Mouse (Mus musculus): ENCODE measurements around the gene Zdhhc6. TPM values are rescaled to one million over a fixed set of nuclear protein-coding genes. Genes with fewer than 3 reads are reported as not detected.

Zdhhc6 gene
- polyA plus RNA-seq, 1 experiment from 2014 or later = 106 TPM

DNA sequence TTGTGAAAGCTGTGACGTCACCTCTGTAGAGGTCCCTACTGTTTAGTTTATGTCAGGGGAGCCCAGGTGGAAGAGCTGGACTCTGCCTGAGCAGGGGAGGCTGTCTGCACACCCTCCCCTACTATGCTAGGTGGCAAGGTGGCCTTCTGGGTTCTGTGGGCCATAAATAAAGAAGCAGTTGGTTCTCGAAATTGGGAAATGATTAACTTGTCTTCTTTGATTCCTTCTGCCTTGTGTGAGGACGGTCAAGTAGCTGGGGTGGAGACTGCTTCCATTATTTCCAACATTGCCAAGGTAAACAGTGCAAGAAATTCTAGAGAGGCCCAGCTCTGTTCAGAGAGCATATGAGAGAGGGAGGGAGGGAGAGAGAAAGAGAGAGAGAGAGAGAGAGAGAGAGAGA lies 47.7 kb downstream of the Zdhhc6 start:
- H3K4me1 ChIP-seq (replicated peaks) = peaks cover 17% of the 10 kb centered on the region
- DNase-seq (ENCODE audit: low spot score) = no peak
- no peaks in the 10 kb centered on the region for H3K27me3 ChIP-seq (ENCODE audit: insufficient read depth, poor library complexity, severe bottlenecking)
- WGBS = 74% methylated on average over 3 of the region's 3 CpGs
- H3K36me3 ChIP-seq = no peaks in the 10 kb centered on the region
- H3K4me3 ChIP-seq = no peak overlapping the region
- H3K27ac ChIP-seq = no peak overlapping the region
- no peaks in the 10 kb centered on the region for H3K9me3 ChIP-seq

DNA sequence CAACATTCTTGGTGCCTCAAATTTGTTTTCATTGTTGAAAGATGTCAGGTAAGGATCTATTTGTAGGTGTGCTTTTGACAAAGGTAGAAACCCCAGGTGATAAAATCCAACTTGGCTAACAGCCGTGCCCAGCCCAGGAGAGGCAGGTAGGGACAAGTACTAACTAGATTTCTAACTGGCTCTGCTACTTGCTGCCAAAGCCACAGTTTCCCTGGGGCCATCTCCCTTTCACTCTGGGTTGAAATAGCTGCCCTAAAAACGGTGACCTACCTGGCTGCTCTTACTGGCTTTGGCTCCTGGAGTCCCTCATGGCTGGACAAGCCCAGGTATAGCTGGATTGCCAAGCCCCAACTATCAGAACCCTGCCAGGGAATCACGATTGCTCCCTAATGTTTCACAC lies 49.0 kb downstream of the Zdhhc6 start:
- Histone ChIP-seq H3K4me1 (replicated peaks) (peaks cover 17% of the 10 kb centered on the region), H3K9me3 (no peaks in the 10 kb centered on the region), H3K36me3 (no peaks in the 10 kb centered on the region), H3K27ac (no peak overlapping the region), H3K4me3 (no peak overlapping the region), H3K27me3 (ENCODE audit: insufficient read depth, poor library complexity, severe bottlenecking) (no peaks in the 10 kb centered on the region)
- 82% methylated on average over 3 of the region's 3 CpGs for WGBS
- no peak for DNase-seq (ENCODE audit: low spot score)

DNA sequence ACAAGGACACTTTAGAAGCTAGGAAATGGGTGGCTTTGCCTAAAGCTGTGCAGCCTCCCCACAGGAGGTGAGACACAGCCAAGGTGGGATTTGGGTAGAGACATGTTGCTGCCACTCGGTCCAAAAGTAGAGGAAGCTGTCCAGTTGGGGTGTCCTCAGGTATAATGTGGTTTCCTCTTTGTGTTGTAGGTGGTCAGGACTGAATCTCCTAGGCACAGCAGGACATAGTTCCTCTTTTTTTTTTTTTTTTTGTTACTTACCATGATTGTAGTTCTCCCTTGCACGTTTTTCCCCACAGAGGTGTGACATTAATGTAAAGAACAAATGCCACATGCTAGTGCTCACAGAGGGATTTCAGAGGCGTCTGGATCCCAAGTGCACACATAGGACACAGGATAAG lies 50.6 kb downstream of the Zdhhc6 start:
- Histone ChIP-seq H3K27ac (no peak overlapping the region), H3K36me3 (no peaks in the 10 kb centered on the region), H3K4me3 (no peak overlapping the region), H3K9me3 (no peaks in the 10 kb centered on the region), H3K4me1 (replicated peaks) (peaks cover 10% of the 10 kb centered on the region), H3K27me3 (ENCODE audit: insufficient read depth, poor library complexity, severe bottlenecking) (no peaks in the 10 kb centered on the region)
- WGBS = 80% methylated on average over 3 of the region's 3 CpGs
- no peak for DNase-seq (ENCODE audit: low spot score)

DNA sequence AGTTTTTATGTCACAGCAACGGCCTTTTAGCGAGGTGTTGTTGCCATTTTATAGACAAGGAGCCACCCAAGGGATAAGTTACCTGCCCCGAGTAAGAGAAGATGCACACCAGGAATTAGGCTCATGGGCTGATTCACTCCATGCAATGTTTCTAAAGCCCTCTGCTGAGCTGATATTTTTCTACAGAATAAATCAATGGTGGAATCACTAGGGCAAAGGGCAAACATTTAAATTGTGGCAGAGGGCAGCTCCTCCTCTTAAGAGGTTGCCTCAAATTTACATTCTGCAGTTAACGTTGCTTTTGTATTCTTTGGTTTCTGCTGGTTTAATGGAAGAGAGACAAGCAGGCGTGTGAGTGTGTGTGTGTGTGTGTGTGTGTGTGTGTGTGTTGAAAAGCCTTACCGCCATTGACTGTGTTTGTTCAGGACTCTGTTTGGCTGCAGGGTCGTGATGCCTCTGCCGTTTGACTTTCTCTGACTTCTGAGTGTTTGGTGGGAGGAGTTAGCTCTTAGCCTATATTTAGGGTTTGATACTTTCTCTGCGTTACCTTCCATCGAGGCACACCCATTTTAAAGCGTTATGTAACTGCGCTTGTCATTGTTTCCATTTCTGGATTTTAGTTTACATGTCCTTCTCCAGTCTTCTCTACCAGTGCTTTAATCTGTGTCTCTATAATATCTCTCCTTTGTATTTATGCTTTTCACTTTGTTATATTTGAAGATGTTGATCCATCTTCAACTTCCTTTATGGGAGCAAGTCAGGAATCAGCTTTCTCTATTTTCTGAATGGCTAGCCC lies 55.2 kb downstream of the Zdhhc6 start:
- no peaks in the 10 kb centered on the region for H3K27me3 ChIP-seq (ENCODE audit: insufficient read depth, poor library complexity, severe bottlenecking)
- no peak overlapping the region for H3K4me3 ChIP-seq
- WGBS = 78% methylated on average over 12 of the region's 12 CpGs
- no peak for DNase-seq (ENCODE audit: low spot score)
- no peaks in the 10 kb centered on the region for H3K9me3 ChIP-seq
- H3K27ac ChIP-seq = no peak overlapping the region
- 0 out of 2 replicates have a peak, but pooled peaks cover 5% of the 10 kb centered on the region for H3K4me1 ChIP-seq (replicated peaks)
- no peaks in the 10 kb centered on the region for H3K36me3 ChIP-seq

DNA sequence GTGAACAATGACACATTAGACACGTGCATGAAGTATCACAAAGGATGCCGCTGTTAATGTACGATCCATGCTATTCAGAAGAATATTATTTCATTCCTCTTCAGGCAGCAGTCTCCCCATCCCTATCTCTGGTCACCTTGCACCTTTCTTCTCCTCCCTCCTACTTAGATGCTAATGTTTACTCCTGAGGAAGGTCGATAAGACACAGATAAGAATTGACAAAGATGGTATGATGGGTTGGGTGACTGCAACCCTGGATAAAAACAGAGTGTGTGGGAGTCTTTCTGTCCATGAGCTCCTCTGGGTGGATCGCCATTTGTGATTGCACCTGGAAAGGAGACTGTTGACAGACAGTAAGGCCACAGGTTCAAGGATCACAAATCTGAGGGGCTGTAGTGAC lies 57.3 kb downstream of the Zdhhc6 start:
- peaks cover 23% of the 10 kb centered on the region for H3K4me1 ChIP-seq (replicated peaks)
- H3K9me3 ChIP-seq = no peaks in the 10 kb centered on the region
- 86% methylated on average over 5 of the region's 5 CpGs for WGBS
- H3K36me3 ChIP-seq = no peaks in the 10 kb centered on the region
- H3K27ac ChIP-seq = no peak overlapping the region
- no peak overlapping the region for H3K4me3 ChIP-seq
- DNase-seq (ENCODE audit: low spot score) = no peak
- no peaks in the 10 kb centered on the region for H3K27me3 ChIP-seq (ENCODE audit: insufficient read depth, poor library complexity, severe bottlenecking)

DNA sequence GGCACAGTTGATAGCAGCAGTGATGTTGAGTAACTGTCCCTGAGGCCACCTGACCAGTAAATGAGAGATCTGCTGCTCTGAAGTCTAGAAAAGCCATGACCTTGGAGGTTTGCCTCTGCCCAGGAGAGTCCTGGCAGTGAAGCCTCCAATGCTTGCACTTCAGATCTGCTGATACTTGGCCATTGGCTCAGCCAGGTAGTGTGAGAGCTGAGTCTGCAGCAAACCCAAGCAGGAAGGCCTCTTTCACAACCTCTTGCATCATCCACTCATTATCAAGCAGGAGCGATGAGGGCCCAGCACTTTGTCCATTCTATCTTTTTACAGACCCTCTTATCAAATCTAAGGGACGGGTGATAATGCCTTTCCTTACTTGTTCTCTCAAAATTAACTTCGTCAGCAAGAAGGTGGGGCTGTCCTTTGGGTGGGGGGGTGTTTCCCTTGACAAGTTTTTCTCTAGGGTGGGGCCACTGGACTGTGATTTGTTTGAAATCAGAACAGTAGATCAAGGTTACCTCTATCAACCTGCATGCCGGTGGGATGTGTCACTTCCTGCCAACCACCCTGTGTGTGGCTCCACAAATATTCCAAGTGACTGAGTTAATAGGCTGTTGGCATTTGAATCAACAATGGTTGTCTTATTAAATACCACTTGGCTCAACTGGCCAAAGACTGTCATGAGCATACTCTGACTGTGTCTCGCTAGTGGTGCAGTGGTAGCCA lies 58.0 kb downstream of the Zdhhc6 start:
- whole genome bisulfite sequencing = 89% methylated on average over 5 of the region's 5 CpGs

DNA sequence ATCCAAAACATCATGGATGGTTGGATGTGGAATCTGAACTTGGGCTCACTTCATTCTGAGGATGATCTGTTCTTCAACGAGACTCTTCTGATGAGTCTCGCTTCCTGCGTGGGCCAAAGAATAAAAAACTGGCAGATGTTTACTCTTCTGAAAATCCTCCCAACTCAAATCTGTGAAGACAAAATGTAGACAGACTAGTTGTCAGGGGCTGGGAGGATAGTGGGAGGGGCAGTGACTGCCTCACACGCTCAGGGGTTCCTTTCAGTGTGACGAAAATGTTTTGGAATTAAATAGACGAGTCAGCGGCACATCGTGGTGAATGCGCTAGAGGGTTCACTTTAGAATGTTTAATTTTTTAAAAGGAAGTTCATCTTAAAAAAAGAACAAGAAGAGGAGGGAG lies 59.7 kb downstream of the Zdhhc6 start:
- 81% methylated on average over 9 of the region's 9 CpGs for WGBS
- Histone ChIP-seq H3K27me3 (ENCODE audit: insufficient read depth, poor library complexity, severe bottlenecking) (no peaks in the 10 kb centered on the region), H3K9me3 (no peaks in the 10 kb centered on the region), H3K27ac (no peak overlapping the region), H3K36me3 (no peaks in the 10 kb centered on the region), H3K4me3 (no peak overlapping the region), H3K4me1 (replicated peaks) (peaks cover 30% of the 10 kb centered on the region)
- no peak for DNase-seq (ENCODE audit: low spot score)

More for the DNA sequence above, 58.0 kb downstream of the Zdhhc6 start:
- no peak for DNase-seq (ENCODE audit: low spot score)
- Histone ChIP-seq H3K27ac (no peak overlapping the region), H3K27me3 (ENCODE audit: insufficient read depth, poor library complexity, severe bottlenecking) (no peaks in the 10 kb centered on the region), H3K36me3 (no peaks in the 10 kb centered on the region), H3K4me3 (no peak overlapping the region), H3K9me3 (no peaks in the 10 kb centered on the region), H3K4me1 (replicated peaks) (peaks cover 30% of the 10 kb centered on the region)

DNA sequence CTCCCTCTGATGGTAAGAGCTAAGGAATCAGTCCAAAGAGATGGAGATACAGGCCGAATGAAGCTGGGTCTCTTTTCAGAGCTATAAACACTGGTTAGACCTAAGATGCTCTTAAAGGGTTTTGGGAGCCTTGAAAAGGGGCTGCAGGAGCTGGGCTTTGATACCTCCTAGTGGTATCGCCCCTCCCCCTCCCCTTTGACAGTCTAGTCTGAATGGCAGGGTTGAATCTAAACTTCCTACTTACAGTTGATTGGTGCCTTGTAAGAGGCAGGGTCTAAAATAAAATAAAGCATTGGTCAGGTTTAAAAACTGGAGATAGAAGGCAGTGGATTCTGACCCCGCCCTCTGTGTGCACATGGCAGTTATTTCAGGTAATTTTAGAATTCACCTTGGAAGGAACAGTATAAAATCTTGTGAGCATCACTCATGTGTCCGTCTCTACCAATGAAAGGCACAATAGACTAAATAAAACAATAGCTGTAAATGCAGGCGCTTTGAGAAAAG lies 61.3 kb downstream of the Zdhhc6 start:
- Histone ChIP-seq H3K27ac (peak overlapping the region; percentile 91), H3K36me3 (no peaks in the 10 kb centered on the region), H3K27me3 (ENCODE audit: insufficient read depth, poor library complexity, severe bottlenecking) (no peaks in the 10 kb centered on the region; the same call in 1 of the 2 replicates), H3K4me1 (replicated peaks) (peaks cover 25% of the 10 kb centered on the region), H3K4me3 (peak overlapping the region; percentile 70), H3K9me3 (no peaks in the 10 kb centered on the region)
- WGBS = 9% methylated on average over 5 of the region's 5 CpGs
- peak; percentile 48 for DNase-seq (ENCODE audit: low spot score)

DNA sequence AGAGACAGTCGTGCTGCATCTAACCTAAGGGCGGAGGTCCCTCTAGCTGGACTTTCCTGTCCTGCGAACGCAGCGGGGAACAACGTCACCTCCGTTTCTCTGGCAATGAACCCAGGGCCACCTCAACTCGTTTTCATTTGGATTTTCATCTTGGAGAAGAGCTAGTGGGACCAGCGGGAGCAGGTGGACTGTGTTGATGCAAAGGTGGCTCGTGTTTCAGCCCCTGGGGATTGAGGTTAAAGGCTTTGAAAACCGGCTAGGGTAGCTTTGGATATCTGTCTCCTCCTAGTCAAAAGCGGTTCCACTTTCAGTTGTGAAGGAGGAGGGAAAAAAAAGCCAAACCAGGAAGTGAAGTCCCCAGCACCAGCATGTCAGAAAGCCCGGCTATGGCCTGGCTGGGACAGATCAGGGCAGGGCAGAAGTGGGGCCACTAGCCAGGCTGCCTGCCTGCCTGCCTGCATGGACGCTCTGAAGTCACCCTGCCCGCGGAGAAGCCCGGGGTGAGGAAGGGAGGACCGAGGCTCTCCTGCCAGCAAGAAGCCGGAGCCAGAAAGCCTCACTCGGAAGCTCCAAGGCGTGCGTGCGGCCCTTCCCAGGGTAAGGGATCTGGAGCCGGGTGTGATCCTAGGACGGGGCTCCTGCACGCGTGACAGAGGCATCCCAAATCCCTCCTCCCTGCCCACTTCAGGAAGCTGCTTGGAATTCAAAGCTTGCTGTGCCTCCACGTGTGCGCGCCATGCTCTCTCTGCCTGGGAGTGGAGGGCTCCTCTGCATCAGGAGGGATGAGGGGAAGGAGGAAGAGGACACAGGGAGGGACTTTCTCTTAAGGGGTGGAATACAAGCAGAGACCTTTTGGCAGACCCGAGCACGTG lies 62.0 kb downstream of the Zdhhc6 start:
- Histone ChIP-seq H3K9me3 (no peaks in the 10 kb centered on the region), H3K36me3 (no peaks in the 10 kb centered on the region), H3K4me3 (peak overlapping the region; percentile 70), H3K27ac (peak overlapping the region; percentile 91), H3K27me3 (ENCODE audit: insufficient read depth, poor library complexity, severe bottlenecking) (no peaks in the 10 kb centered on the region; the same call in 1 of the 2 replicates), H3K4me1 (replicated peaks) (peaks cover 25% of the 10 kb centered on the region)
- peak; percentile 70 for DNase-seq (ENCODE audit: low spot score)
- under 1% methylated on average over 32 of the region's 32 CpGs for WGBS

DNA sequence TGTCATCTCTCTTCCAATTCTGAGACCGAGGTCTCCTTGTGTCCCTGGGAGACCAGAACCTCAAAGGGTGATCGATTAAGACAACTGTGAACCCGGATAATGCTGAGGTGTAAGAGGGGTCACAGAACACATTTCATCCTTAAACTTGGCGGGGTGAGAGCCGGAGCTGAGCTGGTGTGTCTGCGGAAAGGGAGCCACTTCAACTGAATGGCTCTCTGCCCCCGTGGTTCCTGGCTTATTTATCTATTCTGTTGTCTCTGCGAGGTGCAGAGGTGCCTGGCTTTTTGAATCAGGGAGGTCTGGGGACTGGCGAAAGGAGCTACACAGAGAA lies 62.6 kb downstream of the Zdhhc6 start:
- WGBS = 8% methylated on average over 9 of the region's 9 CpGs
- peak overlapping the region; percentile 70 for H3K4me3 ChIP-seq
- peaks cover 25% of the 10 kb centered on the region for H3K4me1 ChIP-seq (replicated peaks)
- H3K9me3 ChIP-seq = no peaks in the 10 kb centered on the region
- no peaks in the 10 kb centered on the region for H3K36me3 ChIP-seq
- H3K27me3 ChIP-seq (ENCODE audit: insufficient read depth, poor library complexity, severe bottlenecking) = no peaks in the 10 kb centered on the region; the same call in 1 of the 2 replicates
- peak overlapping the region; percentile 91 for H3K27ac ChIP-seq
- no peak for DNase-seq (ENCODE audit: low spot score)

DNA sequence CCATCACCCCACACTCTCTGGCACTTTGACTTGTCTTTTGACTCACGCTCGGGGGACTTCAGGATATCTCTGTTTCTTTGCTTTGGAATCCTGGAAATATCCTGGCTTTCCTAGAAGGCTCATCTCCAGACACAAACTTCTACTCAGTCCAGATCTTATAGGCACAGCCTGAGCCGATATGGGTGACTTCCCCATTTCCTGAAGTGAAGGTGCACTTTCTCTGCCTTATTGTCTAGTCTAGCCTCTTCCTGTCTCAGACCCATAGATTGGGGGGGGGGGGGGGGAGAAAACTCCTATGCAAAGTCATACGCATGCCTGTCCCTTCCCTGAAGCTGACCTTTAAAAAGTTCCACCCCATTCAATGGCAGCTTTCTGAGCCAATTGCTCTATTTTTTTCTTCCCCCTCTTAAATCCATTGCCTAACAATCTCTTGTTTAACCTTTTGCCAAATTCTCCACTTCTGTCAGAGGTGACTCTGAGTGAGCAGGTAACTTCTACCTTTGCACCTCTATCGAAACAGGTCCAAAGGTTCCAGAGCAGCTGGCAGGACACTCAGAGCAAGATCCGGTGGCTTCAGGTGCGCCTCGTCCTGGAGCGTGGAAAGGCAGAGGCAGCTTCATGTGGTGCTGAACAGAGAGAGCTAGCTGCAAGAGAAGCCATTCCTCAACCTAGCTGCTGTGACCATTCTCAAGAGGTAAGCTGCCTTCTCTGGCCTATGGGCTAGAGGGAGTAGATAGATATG lies 64.3 kb downstream of the Zdhhc6 start, which contains the start of gene Acsl5:
Acsl5 (plus strand) TSS at position 556 of the 742 bp plus-strand sequence.
- DNase-seq (ENCODE audit: low spot score) = no peak
- Histone ChIP-seq H3K9me3 (no peaks in the 10 kb centered on the region), H3K36me3 (no peaks in the 10 kb centered on the region), H3K4me3 (no peak within 1 kb of the TSS), H3K27ac (no peak within 1 kb of the TSS), H3K4me1 (replicated peaks) (peaks cover 25% of the 10 kb centered on the region), H3K27me3 (ENCODE audit: insufficient read depth, poor library complexity, severe bottlenecking) (no peaks in the 10 kb centered on the region; the same call in 1 of the 2 replicates)
- 94% methylated on average over 9 of the region's 9 CpGs for WGBS

DNA sequence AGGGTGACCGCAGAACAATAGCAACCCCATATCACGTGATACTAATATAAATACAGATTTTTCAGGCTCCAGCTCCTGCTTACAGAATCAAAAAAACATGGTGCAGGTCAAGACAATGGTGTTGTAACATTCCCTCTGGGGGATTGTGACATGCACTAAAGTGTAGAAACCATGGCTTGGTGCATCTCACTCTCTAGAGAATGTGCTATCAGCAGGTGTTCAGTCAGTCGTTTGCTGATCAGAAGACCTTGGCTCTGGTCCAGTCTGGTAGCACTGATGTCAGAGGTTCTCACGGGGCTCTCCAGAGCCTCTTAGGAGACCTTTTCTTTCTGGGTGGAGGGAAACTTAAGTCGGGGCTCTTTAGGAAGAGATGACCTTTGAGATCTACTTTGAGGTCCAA lies 65.4 kb downstream of the Zdhhc6 start:
- Histone ChIP-seq H3K27me3 (ENCODE audit: insufficient read depth, poor library complexity, severe bottlenecking) (no peaks in the 10 kb centered on the region; the same call in 1 of the 2 replicates), H3K9me3 (no peaks in the 10 kb centered on the region), H3K4me1 (replicated peaks) (peaks cover 25% of the 10 kb centered on the region), H3K4me3 (no peak overlapping the region), H3K27ac (no peak overlapping the region), H3K36me3 (no peaks in the 10 kb centered on the region)
- no peak for DNase-seq (ENCODE audit: low spot score)
- 89% methylated on average over 5 of the region's 5 CpGs for WGBS
